Mouse (Mus musculus): ENCODE results near the gene Fmnl1.

GRCm38 (mm10) chr11:103141944-103142255 is 29.0 kb upstream of the Fmnl1 start:
- TF ChIP-seq POLR2A (IDR thresholded peaks at IDR 0.05; ENCODE audit: control insufficient read depth, extremely low read depth, insufficient read depth, low read length, poor library complexity) (no peak), CTCF (IDR thresholded peaks at IDR 0.05; ENCODE audit: borderline replicate concordance, control insufficient read depth, extremely low read depth, insufficient read depth, low read length, poor library complexity) (no peak)

Data from thymus, adult 2 months (tissue).